Mouse (Mus musculus) stomach, postnatal 0 days (tissue): ENCODE data around the gene Mrgprg.

Experiments
- CTCF ChIP-seq: IDR thresholded peaks from 2 replicates; pipeline ENCODE4 v1.5.1; 2016; ENCODE audit warnings: antibody characterized with exemption, low read depth, mild to moderate bottlenecking, moderate library complexity
- EP300 ChIP-seq: optimal IDR thresholded peaks from 2 replicates; pipeline ENCODE3; 2016; ENCODE audit warnings: antibody characterized with exemption

DNA sequence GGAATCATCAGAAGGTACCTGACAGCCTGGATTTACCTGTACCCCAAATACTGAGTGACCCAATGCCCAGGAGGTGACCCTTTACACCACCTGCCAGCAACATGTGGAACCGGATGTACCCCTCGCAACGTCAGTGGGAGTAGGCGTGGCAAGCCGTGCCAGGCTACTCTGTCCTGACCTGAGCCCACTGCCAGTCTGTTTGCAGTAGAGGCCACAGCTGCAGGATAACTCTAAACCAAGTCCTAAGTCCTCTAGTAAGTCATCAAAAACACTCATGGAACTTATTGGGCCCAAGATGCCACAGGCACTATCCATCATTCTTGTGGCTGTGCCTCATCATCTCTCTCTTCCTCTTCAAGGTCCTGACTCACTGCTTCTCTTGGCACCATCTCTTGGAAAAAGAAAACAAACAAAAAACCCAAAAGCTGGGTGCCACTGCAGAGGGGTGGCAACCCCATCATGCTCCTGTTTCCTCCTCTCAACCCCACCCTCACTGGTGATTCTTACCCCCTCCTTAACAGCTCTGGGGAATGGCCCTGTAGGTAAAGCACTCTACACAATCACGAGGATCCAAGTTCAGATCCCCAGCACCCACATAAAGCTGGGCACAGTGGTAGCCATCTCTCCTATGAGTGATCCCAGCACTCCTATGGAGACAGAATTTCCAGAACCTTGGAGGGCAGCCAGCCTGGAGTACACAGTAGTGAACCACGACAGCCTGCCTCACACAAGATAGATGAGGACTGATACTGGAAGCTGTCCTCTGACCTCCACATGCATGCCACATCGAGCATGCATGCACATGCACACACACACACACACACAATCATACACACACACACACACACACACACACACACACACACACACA, 34.6 kb upstream of the Mrgprg start:
- TF ChIP-seq CTCF (no peak), EP300 (no peak)
